24 mouse cellular contexts compared by ENCODE assay signal in the genomic region with DNA sequence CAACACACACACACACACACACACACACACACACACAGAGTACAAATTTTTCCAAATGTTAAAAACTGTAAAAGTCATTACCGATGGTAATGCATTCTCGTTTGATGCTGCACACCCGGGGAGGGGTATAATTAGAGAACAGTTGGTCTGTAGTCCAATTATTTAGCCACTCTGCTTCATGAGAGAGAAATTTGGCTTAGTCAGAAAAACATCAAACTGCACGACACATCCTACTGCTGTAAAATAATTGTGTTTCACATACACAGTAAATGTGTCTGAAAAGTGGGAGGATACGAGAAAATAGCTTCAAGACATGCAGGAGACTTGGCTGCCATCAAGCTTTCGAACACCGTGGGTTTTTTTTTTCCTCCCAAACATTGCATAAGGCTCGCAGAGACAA.
DNase-seq lines count a peak whose midpoint lies in the region; ATAC-seq lines count a peak whose summit lies in the region.
"Had no signal": no experiment of that assay in that cellular context is flagged by ENCODE, and none has a peak within 500 bp of the region (broad histone marks: within the 10 kb centered on the region; RNA-seq: fewer than 3 reads in every experiment).

No protein-coding gene starts in this region.

- no peak overlapping the region for H3K4me2 ChIP-seq in midbrain, embryonic 11.5 days
- no peak overlapping the region; the same call in 1 of the 2 replicates for H3K4me2 ChIP-seq in midbrain, embryonic 16.5 days (ENCODE audit: low read length)
- H3K4me2 ChIP-seq in forebrain, embryonic 16.5 days (ENCODE audit: low read length), result no peak overlapping the region
- H3K4me2 ChIP-seq: hindbrain, embryonic 15.5 days; limb, embryonic 12.5 days; liver, embryonic 13.5 days; lung, embryonic 15.5 days had no signal

- H3K4me1 ChIP-seq in midbrain, embryonic 11.5 days (ENCODE audit: control insufficient read depth, insufficient read depth, low read length), result no peaks in the 10 kb centered on the region
- peaks cover 9% of the 10 kb centered on the region; the same call in 1 of the 2 replicates for H3K4me1 ChIP-seq in midbrain, embryonic 16.5 days (ENCODE audit: control insufficient read depth, insufficient read depth, low read length)
- H3K4me1 ChIP-seq in forebrain, embryonic 16.5 days (replicated peaks; ENCODE audit: control insufficient read depth, insufficient read depth, low read length), result peaks cover 18% of the 10 kb centered on the region
- H3K4me1 ChIP-seq: liver, embryonic 13.5 days; lung, embryonic 15.5 days had no signal

- no peaks in the 10 kb centered on the region for H3K36me3 ChIP-seq in midbrain, embryonic 11.5 days (ENCODE audit: control insufficient read depth, insufficient read depth, low read length)
- H3K36me3 ChIP-seq in midbrain, embryonic 16.5 days (ENCODE audit: control insufficient read depth, insufficient read depth, low read length), result no peaks in the 10 kb centered on the region
- no peaks in the 10 kb centered on the region for H3K36me3 ChIP-seq in forebrain, embryonic 16.5 days (ENCODE audit: control insufficient read depth, insufficient read depth)
- H3K36me3 ChIP-seq: embryonic facial prominence, embryonic 10.5 days; hindbrain, embryonic 15.5 days; limb, embryonic 12.5 days; liver, embryonic 13.5 days; lung, embryonic 15.5 days had no signal

- no peaks in the 10 kb centered on the region for H3K9me3 ChIP-seq in midbrain, embryonic 11.5 days (ENCODE audit: control insufficient read depth, low read length)
- no peaks in the 10 kb centered on the region for H3K9me3 ChIP-seq in midbrain, embryonic 16.5 days (replicated peaks; ENCODE audit: control insufficient read depth, low read length, poor library complexity, severe bottlenecking)
- no peaks in the 10 kb centered on the region for H3K9me3 ChIP-seq in forebrain, embryonic 16.5 days (ENCODE audit: control insufficient read depth, low read length)
- H3K9me3 ChIP-seq: embryonic facial prominence, embryonic 10.5 days; hindbrain, embryonic 15.5 days; limb, embryonic 12.5 days; lung, embryonic 15.5 days had no signal

- peak; percentile 94 for ATAC-seq in frontal cortex, adult (ENCODE audit: low TSS enrichment)
- no peak for ATAC-seq in midbrain, embryonic 11.5 days (ENCODE audit: low FRiP score)
- ATAC-seq in midbrain, embryonic 16.5 days, result no peak
- peak; percentile 79 for ATAC-seq in forebrain, embryonic 16.5 days

- no peak for DNase-seq in frontal cortex, postnatal 25 days (ENCODE audit: low spot score in 2 of 2)
- DNase-seq in midbrain, embryonic 11.5 days (ENCODE audit: low spot score, missing footprints), result peak; percentile 31
- peak; percentile 25 to 40 for DNase-seq in right cerebral cortex, postnatal 10 days (ENCODE audit: low spot score in 2 of 2)
- DNase-seq in ovary, postnatal 10 days (ENCODE audit: low spot score), result no peak
- DNase-seq in embryo, embryonic 9.5 days (ENCODE audit: extremely low spot score), result no peak
- DNase-seq: adrenal gland, adult 8-10 months; cerebellum, adult 11-12 months; cerebellum, postnatal 25 days; gastrocnemius, postnatal 10 days; heart, adult 2 months; heart, postnatal 10 days; kidney, adult 11 months; kidney, postnatal 10 days; liver, embryonic 13.5 days; midbrain, embryonic 14.5 days; spleen, adult 18-20 months had no signal

- 79% methylated on average over 8 of the region's 8 CpGs for WGBS in midbrain, embryonic 11.5 days
- 46% methylated on average over 8 of the region's 8 CpGs for WGBS in midbrain, embryonic 16.5 days
- WGBS in forebrain, embryonic 16.5 days, result 7% methylated on average over 8 of the region's 8 CpGs

- no peak overlapping the region for H3K4me3 ChIP-seq in midbrain, embryonic 11.5 days (ENCODE audit: low read depth, low read length)
- no peak overlapping the region for H3K4me3 ChIP-seq in midbrain, embryonic 16.5 days (ENCODE audit: low read depth, low read length)
- no peak overlapping the region for H3K4me3 ChIP-seq in forebrain, embryonic 16.5 days (replicated peaks; ENCODE audit: low read length)
- H3K4me3 ChIP-seq: embryonic facial prominence, embryonic 10.5 days; heart, adult 2 months; hindbrain, embryonic 15.5 days; limb, embryonic 12.5 days; liver, embryonic 13.5 days; lung, embryonic 15.5 days had no signal

- no peaks in the 10 kb centered on the region for H3K27me3 ChIP-seq in midbrain, embryonic 11.5 days (ENCODE audit: control insufficient read depth, insufficient read depth, low read length)
- no peaks in the 10 kb centered on the region for H3K27me3 ChIP-seq in midbrain, embryonic 16.5 days (ENCODE audit: control insufficient read depth, insufficient read depth, low read depth, low read length)
- no peaks in the 10 kb centered on the region for H3K27me3 ChIP-seq in forebrain, embryonic 16.5 days (replicated peaks; ENCODE audit: control insufficient read depth, insufficient read depth, low read length)
- H3K27me3 ChIP-seq: hindbrain, embryonic 15.5 days; limb, embryonic 12.5 days; liver, embryonic 13.5 days; lung, embryonic 15.5 days had no signal

- no peak overlapping the region for H3K9ac ChIP-seq in midbrain, embryonic 11.5 days (ENCODE audit: low read length)
- no peak overlapping the region for H3K9ac ChIP-seq in midbrain, embryonic 16.5 days (ENCODE audit: low read depth, low read length)
- H3K9ac ChIP-seq in forebrain, embryonic 16.5 days (replicated peaks; ENCODE audit: low read depth, low read length), result no peak overlapping the region
- H3K9ac ChIP-seq: hindbrain, embryonic 15.5 days; limb, embryonic 12.5 days; liver, embryonic 13.5 days; lung, embryonic 15.5 days had no signal

- no peak overlapping the region for H3K27ac ChIP-seq in midbrain, embryonic 11.5 days (ENCODE audit: low read depth, low read length)
- H3K27ac ChIP-seq in midbrain, embryonic 16.5 days (ENCODE audit: low read length), result no peak overlapping the region
- H3K27ac ChIP-seq in forebrain, embryonic 16.5 days (ENCODE audit: low read length), result no peak overlapping the region
- H3K27ac ChIP-seq: embryonic facial prominence, embryonic 10.5 days; heart, adult 2 months; hindbrain, embryonic 15.5 days; limb, embryonic 12.5 days; liver, embryonic 13.5 days; lung, embryonic 15.5 days; macrophage had no signal

Comparison
In these comparisons a context has a peak if more than half of its experiments do, and no peak if none do; other contexts are left out.
1. ATAC-seq: peak in frontal cortex, adult (single experiment) and forebrain, embryonic 16.5 days (single experiment); none in midbrain, embryonic 11.5 days (single experiment) and midbrain, embryonic 16.5 days (single experiment).
2. DNase-seq: peak in midbrain, embryonic 11.5 days (single experiment) and right cerebral cortex, postnatal 10 days (2 of 2); none in frontal cortex, postnatal 25 days (0 of 2), ovary, postnatal 10 days (single experiment) and embryo, embryonic 9.5 days (single experiment).